In genomic region chr4:129985161-129985670, GRCm38 (mm10) we compare ENCODE assay signal across 8 mouse cellular contexts. TPM values are rescaled to one million over a fixed set of nuclear protein-coding genes. Genes with fewer than 3 reads are reported as not detected.
A peak's percentile ranks its signal among the peaks of the same experiment; 100 is the strongest.
DNase-seq lines count a peak whose midpoint lies in the region; ATAC-seq and TF ChIP-seq lines count a peak whose summit lies in the region.

No protein-coding gene starts in this region.

- peak overlapping the region; percentile 97 for H3K4me2 ChIP-seq in lung, embryonic 15.5 days
- peak overlapping the region; percentile 90 for H3K4me2 ChIP-seq in hindbrain, embryonic 15.5 days
- H3K4me2 ChIP-seq in myocyte (ENCODE audit: low read depth), result peak overlapping the region; percentile 50

- 0 out of 2 replicates have a peak, but pooled peaks have one; percentile 32 for ATAC-seq in lung, embryonic 15.5 days (ENCODE audit: borderline replicate concordance, extremely low read depth, low FRiP score, low TSS enrichment)
- peak; percentile 13; the same call in 1 of the 2 replicates for ATAC-seq in hindbrain, embryonic 15.5 days (ENCODE audit: low FRiP score, low read depth)

- intact Hi-C loops in gastrocnemius, postnatal 14 days (cut with DNase I; ENCODE audit: low total_unique reads), result no loop called here

- no peaks in the 10 kb centered on the region for H3K79me2 ChIP-seq in myocyte (ENCODE audit: control insufficient read depth, insufficient read depth)

- no peaks in the 10 kb centered on the region for H3K36me3 ChIP-seq in lung, embryonic 15.5 days
- no peaks in the 10 kb centered on the region for H3K36me3 ChIP-seq in hindbrain, embryonic 15.5 days
- H3K36me3 ChIP-seq in myocyte (ENCODE audit: control insufficient read depth, insufficient read depth), result no peaks in the 10 kb centered on the region

- peak overlapping the region; percentile 56 for H3K9ac ChIP-seq in lung, embryonic 15.5 days
- H3K9ac ChIP-seq in hindbrain, embryonic 15.5 days, result peak overlapping the region; percentile 88

- peak overlapping the region; percentile 56 for H3K4me3 ChIP-seq in lung, embryonic 15.5 days
- H3K4me3 ChIP-seq in hindbrain, embryonic 15.5 days, result peak overlapping the region; percentile 84
- H3K4me3 ChIP-seq in myocyte, result no peak overlapping the region

- peaks cover 39% of the 10 kb centered on the region for H3K4me1 ChIP-seq in lung, embryonic 15.5 days
- peaks cover 78% of the 10 kb centered on the region for H3K4me1 ChIP-seq in hindbrain, embryonic 15.5 days (replicated peaks)

- peaks cover 93% of the 10 kb centered on the region for H3K27me3 ChIP-seq in lung, embryonic 15.5 days
- no peaks in the 10 kb centered on the region for H3K27me3 ChIP-seq in hindbrain, embryonic 15.5 days
- H3K27me3 ChIP-seq in myocyte (ENCODE audit: control insufficient read depth, insufficient read depth, insufficient read length), result peaks cover 79% of the 10 kb centered on the region

- H3K9me3 ChIP-seq in lung, embryonic 15.5 days, result no peaks in the 10 kb centered on the region
- H3K9me3 ChIP-seq in hindbrain, embryonic 15.5 days, result no peaks in the 10 kb centered on the region

- DNase-seq in adrenal gland, adult 2 months, result peak; percentile 55
- no peak for DNase-seq in adrenal gland, postnatal 25 days
- no peak for DNase-seq in lung, postnatal 10 days
- no peak for DNase-seq in left cerebral cortex, adult 9 months (ENCODE audit: low spot score in 2 of 2)
- no peak for DNase-seq in gastrocnemius, postnatal 14 days

- no peak overlapping the region for H3K27ac ChIP-seq in lung, embryonic 15.5 days
- peak overlapping the region; percentile 84 for H3K27ac ChIP-seq in hindbrain, embryonic 15.5 days (replicated peaks)

- WGBS in lung, embryonic 15.5 days, result 2% methylated on average over 38 of the region's 48 CpGs
- WGBS in hindbrain, embryonic 15.5 days, result under 1% methylated on average over 30 of the region's 48 CpGs

- no peak for TF ChIP-seq POLR2A in myocyte (IDR thresholded peaks at IDR 0.05; ENCODE audit: insufficient read length, low read depth)

- no peak overlapping the region for H3ac ChIP-seq in myocyte (ENCODE audit: control insufficient read depth, insufficient read length)

TF ChIP-seq in myocyte, 11 proteins besides CTCF, POLR2A, EP300 and RAD21:
- TF ChIP-seq E2F4 (IDR thresholded peaks at IDR 0.05; ENCODE audit: insufficient read depth) (no peak), TCF3 (IDR thresholded peaks at IDR 0.05; ENCODE audit: insufficient read length, low read depth) (no peak), MYOD1 (IDR thresholded peaks at IDR 0.05; ENCODE audit: control insufficient read depth in 1 of 3, insufficient read length in 2 of 3, low read depth in 2 of 3) (no peak), POLR2AphosphoS2 (IDR thresholded peaks at IDR 0.05; ENCODE audit: insufficient read length, low read depth) (no peak), REST (IDR thresholded peaks at IDR 0.05; ENCODE audit: insufficient read depth, insufficient read length) (no peak), TCF12 (IDR thresholded peaks at IDR 0.05; ENCODE audit: insufficient read depth, poor library complexity, severe bottlenecking) (no peak), CEBPB (IDR thresholded peaks at IDR 0.05; ENCODE audit: insufficient read depth, poor library complexity, severe bottlenecking) (no peak), MAX (IDR thresholded peaks at IDR 0.05; ENCODE audit: low read depth) (no peak)

RNA-seq across cellular contexts. Expression of gene Adgrb2, which starts 0.5 kb away (rescaled TPM):
- 10 to 100 TPM; 18.7 to 24.9 TPM for total RNA-seq in adrenal gland, adult 2 months (2021)
- polyA plus RNA-seq in adrenal gland, adult 2 months (2012; rRNA removed), result 87.5 and 105 TPM in 2 replicates
- 22.7 and 29.8 TPM in 2 replicates for total RNA-seq in adrenal gland, postnatal 25 days (2021)
- 1.6 and 1.8 TPM in 2 replicates for polyA plus RNA-seq in lung, embryonic 15.5 days (2015; fragmentation: Nextera tagmentation; extraction: Ambion mirVana)
- 16.4 and 17.4 TPM in 2 replicates for polyA plus RNA-seq in hindbrain, embryonic 15.5 days (2015; fragmentation: Nextera tagmentation; extraction: Ambion mirVana)
- polyA plus RNA-seq in myocyte (2012; fragmentation: generic; extraction: Trizol), result 0.08 TPM
- total RNA-seq in gastrocnemius, postnatal 14 days (2021), result 1 to 10 TPM; 1.0 to 1.5 TPM

RNA-seq across cellular contexts. Expression of gene Spocd1, which starts 56.2 kb away (rescaled TPM):
- 1 to 10 TPM in 1 of 2 experiments, under 1 TPM in 1; 0.92 to 1.1 TPM for total RNA-seq in adrenal gland, adult 2 months (2021)
- polyA plus RNA-seq in adrenal gland, adult 2 months (2012; rRNA removed), result 3.2 and 3.7 TPM in 2 replicates
- total RNA-seq in adrenal gland, postnatal 25 days (2021), result 0.86 and 3.4 TPM in 2 replicates
- polyA plus RNA-seq in lung, embryonic 15.5 days (2015; fragmentation: Nextera tagmentation; extraction: Ambion mirVana), result 0.08 and 0.09 TPM in 2 replicates
- polyA plus RNA-seq in hindbrain, embryonic 15.5 days (2015; fragmentation: Nextera tagmentation; extraction: Ambion mirVana), result 0.12 and 0.16 TPM in 2 replicates
- polyA plus RNA-seq in myocyte (2012; fragmentation: generic; extraction: Trizol), result not detected
- not detected for total RNA-seq in gastrocnemius, postnatal 14 days (2021)
